Mouse (Mus musculus): ENCODE data around the gene Stx1b.
A peak's percentile ranks its signal among the peaks of the same experiment; 100 is the strongest.
"Not testable (repeated sequence)": the region's sequence is repeated elsewhere in the genome, so short reads cannot be mapped to it uniquely, and the experiment has no call there.

The Stx1b gene

GRCm38 (mm10) chr7:127824176-127824871 lies at the start of gene Stx1b, which contains the start of gene Stx4a:
Gene Stx1b (minus strand): TSS chr7:127824549.
Gene Stx4a (plus strand): TSS chr7:127824294.
- DNase-seq, result no peak

- no peak for DNase-seq
Measured at GRCm38 (mm10) chr7:127870136-127870821, 45.9 kb upstream of the Stx1b start.

- DNase-seq, result no peak
Measured at GRCm38 (mm10) chr7:127869149-127869810, 44.9 kb upstream of the Stx1b start.

- no peak for DNase-seq
Measured at GRCm38 (mm10) chr7:127867641-127868040, 43.3 kb upstream of the Stx1b start.

- no peak for DNase-seq
Measured at GRCm38 (mm10) chr7:127866434-127866833, 42.1 kb upstream of the Stx1b start.

GRCm38 (mm10) chr7:127858258-127858657 lies 33.9 kb upstream of the Stx1b start:
- DNase-seq, result no peak

- DNase-seq, result peak; percentile 30
Measured at GRCm38 (mm10) chr7:127850906-127851305, 26.6 kb upstream of the Stx1b start.

GRCm38 (mm10) chr7:127849973-127850875 lies 25.9 kb upstream of the Stx1b start:
- DNase-seq, result peak; percentile 31

GRCm38 (mm10) chr7:127842001-127842718 lies 17.8 kb upstream of the Stx1b start:
- peak; percentile 93 for DNase-seq

GRCm38 (mm10) chr7:127841340-127842000 lies 17.1 kb upstream of the Stx1b start:
- DNase-seq, result peak; percentile 94

- no peak for DNase-seq
Measured at GRCm38 (mm10) chr7:127840886-127841285, 16.5 kb upstream of the Stx1b start.

- DNase-seq, result not testable (repeated sequence)
Measured at GRCm38 (mm10) chr7:127840031-127840430, 15.7 kb upstream of the Stx1b start.

- not testable (repeated sequence) for DNase-seq
Measured at GRCm38 (mm10) chr7:127837878-127838277, 13.5 kb upstream of the Stx1b start.

GRCm38 (mm10) chr7:127837473-127837872 lies 13.1 kb upstream of the Stx1b start:
- DNase-seq, result no peak

GRCm38 (mm10) chr7:127835550-127835949 lies 11.2 kb upstream of the Stx1b start:
- no peak for DNase-seq

- DNase-seq, result no peak
Measured at GRCm38 (mm10) chr7:127823236-127824171, 845 bp downstream of the Stx1b start.

GRCm38 (mm10) chr7:127822494-127822893 lies 1.9 kb downstream of the Stx1b start:
- DNase-seq, result no peak

- DNase-seq, result no peak
Measured at GRCm38 (mm10) chr7:127820836-127821509, 3.4 kb downstream of the Stx1b start.

GRCm38 (mm10) chr7:127817776-127818175 lies 6.6 kb downstream of the Stx1b start:
- no peak for DNase-seq

GRCm38 (mm10) chr7:127817053-127817452 lies 7.3 kb downstream of the Stx1b start:
- DNase-seq, result no peak

All from lung, postnatal 36 days (tissue).